Mouse (Mus musculus) stomach, embryonic 14.5 days (tissue): ENCODE data around the gene Gm20379. TPM values are rescaled to one million over a fixed set of nuclear protein-coding genes. Genes with fewer than 3 reads are reported as not detected.

Experiments
- ATAC-seq: fragments of 200-750 bp; cut with Nextera tagmentation; 2 replicates; pipeline ENCODE4 v1.8.0; 2017; ENCODE audit warnings: low read depth, moderate TSS enrichment; ENCODE audit not compliant: insufficient number of reproducible peaks, insufficient read depth, low FRiP score
- H3K27ac ChIP-seq: fragments of 300-500 bp; sonication (generic); 2 replicates; pipeline ENCODE4 v1.5.1; 2014; ENCODE audit warnings: mild to moderate bottlenecking, low read length, moderate library complexity, mixed read lengths
- H3K27me3 ChIP-seq: fragments of 300-500 bp; sonication (generic); 2 replicates; pipeline ENCODE4 v1.6.1; 2014; ENCODE audit warnings: low read length, control low read depth, mixed read lengths; ENCODE audit not compliant: control insufficient read depth, insufficient read depth
- H3K36me3 ChIP-seq: fragments of 300-500 bp; sonication (generic); 2 replicates; pipeline ENCODE4 v1.6.1; 2014; ENCODE audit warnings: mild to moderate bottlenecking, control low read depth, low read length, moderate library complexity, mixed read lengths; ENCODE audit not compliant: control insufficient read depth, insufficient read depth
- H3K4me1 ChIP-seq: fragments of 300-500 bp; sonication (generic); 2 replicates; pipeline ENCODE4 v1.6.1; 2014; ENCODE audit warnings: low read length, control low read depth, mixed read lengths; ENCODE audit not compliant: control insufficient read depth, insufficient read depth
- H3K4me2 ChIP-seq: fragments of 300-500 bp; sonication (generic); replicated peaks from 2 replicates; pipeline ENCODE4 v1.6.1; 2014; ENCODE audit warnings: low read depth, low read length, control low read depth
- H3K4me3 ChIP-seq: fragments of 300-500 bp; sonication (generic); 2 replicates; pipeline ENCODE4 v1.5.1; 2014; ENCODE audit warnings: low read depth, low read length, control low read depth
- H3K9ac ChIP-seq: fragments of 300-500 bp; sonication (generic); replicated peaks from 2 replicates; pipeline ENCODE4 v1.6.1; 2014; ENCODE audit warnings: low read depth, mild to moderate bottlenecking, control low read depth, low read length, moderate library complexity, mixed read lengths
- H3K9me3 ChIP-seq: fragments of 300-500 bp; sonication (generic); 2 replicates; pipeline ENCODE4 v1.6.1; 2016; ENCODE audit warnings: low read depth, low read length, control low read depth; ENCODE audit not compliant: control insufficient read depth
- WGBS: fragments of 180-500 bp; shearing (Covaris S2); extraction: QIAGEN DNeasy Blood & Tissue Kit; methylation state at CpG from one replicate; pipeline ENCODE4 v1.1.7; 2014; 5-methylcytosine and 5-hydroxymethylcytosine counted together
- polyA plus RNA-seq: library from polyadenylated mRNA; unstranded; fragments of >200 nt; fragmentation: Nextera tagmentation; extraction: Ambion mirVana; gene quantifications from 2 replicates; pipeline ENCODE4 v1.2.1, GENCODE M21; 2014

Gene Gm20379
- polyA plus RNA-seq, 1 experiment from 2014 or later = 1.8 TPM

GRCm38 (mm10) chr13:92293883-92294282 is 11.9 kb upstream of the Gm20379 start:
- Histone ChIP-seq H3K4me1 (no peaks in the 10 kb centered on the region), H3K27ac (no peak overlapping the region), H3K4me3 (no peak overlapping the region), H3K9ac (no peak overlapping the region), H3K4me2 (no peak overlapping the region), H3K9me3 (no peaks in the 10 kb centered on the region), H3K36me3 (0 out of 2 replicates have a peak, but pooled peaks cover 2% of the 10 kb centered on the region), H3K27me3 (no peaks in the 10 kb centered on the region)
- ATAC-seq = no peak
- WGBS = 83% methylated on average over 5 of the region's 5 CpGs

- 92% methylated on average over 4 of the region's 4 CpGs for WGBS
- H3K27ac ChIP-seq = no peak overlapping the region
- H3K4me3 ChIP-seq = no peak overlapping the region
- no peaks in the 10 kb centered on the region for H3K9me3 ChIP-seq
- no peaks in the 10 kb centered on the region for H3K27me3 ChIP-seq
- no peak overlapping the region for H3K9ac ChIP-seq
- no peak overlapping the region for H3K4me2 ChIP-seq
- H3K4me1 ChIP-seq = no peaks in the 10 kb centered on the region
- 0 out of 2 replicates have a peak, but pooled peaks cover 2% of the 10 kb centered on the region for H3K36me3 ChIP-seq
- ATAC-seq = no peak
Measured at GRCm38 (mm10) chr13:92296490-92296889, 9.3 kb upstream of the Gm20379 start.

GRCm38 (mm10) chr13:92297021-92297420 is 8.8 kb upstream of the Gm20379 start:
- no peak overlapping the region for H3K4me3 ChIP-seq
- 96% methylated on average over 2 of the region's 2 CpGs for WGBS
- H3K36me3 ChIP-seq = 0 out of 2 replicates have a peak, but pooled peaks cover 2% of the 10 kb centered on the region
- ATAC-seq = no peak
- H3K9me3 ChIP-seq = no peaks in the 10 kb centered on the region
- no peak overlapping the region for H3K27ac ChIP-seq
- no peak overlapping the region for H3K4me2 ChIP-seq
- H3K27me3 ChIP-seq = no peaks in the 10 kb centered on the region
- H3K4me1 ChIP-seq = no peaks in the 10 kb centered on the region
- H3K9ac ChIP-seq = no peak overlapping the region

GRCm38 (mm10) chr13:92299522-92299921 is 6.3 kb upstream of the Gm20379 start:
- H3K4me2 ChIP-seq = no peak overlapping the region
- H3K4me3 ChIP-seq = no peak overlapping the region
- no peaks in the 10 kb centered on the region for H3K4me1 ChIP-seq
- no peaks in the 10 kb centered on the region for H3K27me3 ChIP-seq
- H3K9me3 ChIP-seq = no peaks in the 10 kb centered on the region
- peaks cover 2% of the 10 kb centered on the region; the same call in 1 of the 2 replicates for H3K36me3 ChIP-seq
- H3K9ac ChIP-seq = no peak overlapping the region
- no peak overlapping the region for H3K27ac ChIP-seq
- 74% methylated on average over 1 of the region's 1 CpGs for WGBS
- ATAC-seq = no peak

GRCm38 (mm10) chr13:92301754-92302153 is 4.0 kb upstream of the Gm20379 start:
- no peak for ATAC-seq
- 60% methylated on average over 4 of the region's 4 CpGs for WGBS
- no peaks in the 10 kb centered on the region for H3K9me3 ChIP-seq

GRCm38 (mm10) chr13:92302466-92302865 is 3.3 kb upstream of the Gm20379 start:
- WGBS = 77% methylated on average over 4 of the region's 4 CpGs
- Histone ChIP-seq H3K27me3 (no peaks in the 10 kb centered on the region), H3K4me2 (no peak overlapping the region), H3K4me3 (no peak overlapping the region), H3K36me3 (peaks cover 2% of the 10 kb centered on the region; the same call in 1 of the 2 replicates), H3K9me3 (no peaks in the 10 kb centered on the region), H3K27ac (no peak overlapping the region), H3K9ac (no peak overlapping the region), H3K4me1 (no peaks in the 10 kb centered on the region)
- ATAC-seq = no peak

More at GRCm38 (mm10) chr13:92301754-92302153, 4.0 kb upstream of the Gm20379 start:
- no peak overlapping the region for H3K9ac ChIP-seq
- H3K4me1 ChIP-seq = no peaks in the 10 kb centered on the region
- no peak overlapping the region for H3K4me2 ChIP-seq
- no peak overlapping the region for H3K27ac ChIP-seq
- H3K36me3 ChIP-seq = peaks cover 2% of the 10 kb centered on the region; the same call in 1 of the 2 replicates
- no peaks in the 10 kb centered on the region for H3K27me3 ChIP-seq
- H3K4me3 ChIP-seq = no peak overlapping the region

GRCm38 (mm10) chr13:92303062-92303948 is 2.5 kb upstream of the Gm20379 start:
- Histone ChIP-seq H3K4me3 (no peak overlapping the region), H3K4me1 (no peaks in the 10 kb centered on the region), H3K36me3 (peaks cover 4% of the 10 kb centered on the region; the same call in 1 of the 2 replicates), H3K9me3 (no peaks in the 10 kb centered on the region), H3K27me3 (no peaks in the 10 kb centered on the region), H3K9ac (no peak overlapping the region), H3K4me2 (no peak overlapping the region), H3K27ac (no peak overlapping the region)
- WGBS = 80% methylated on average over 8 of the region's 8 CpGs
- ATAC-seq = no peak

- ATAC-seq = no peak
- Histone ChIP-seq H3K9ac (no peak overlapping the region), H3K4me3 (no peak overlapping the region), H3K27me3 (no peaks in the 10 kb centered on the region), H3K9me3 (no peaks in the 10 kb centered on the region), H3K36me3 (peaks cover 7% of the 10 kb centered on the region; the same call in 1 of the 2 replicates), H3K4me2 (no peak overlapping the region), H3K4me1 (no peaks in the 10 kb centered on the region), H3K27ac (no peak overlapping the region)
- WGBS = 94% methylated on average over 5 of the region's 5 CpGs
Measured at GRCm38 (mm10) chr13:92304291-92304690, 1.5 kb upstream of the Gm20379 start.
